Mouse (Mus musculus) spleen, adult 2 months (tissue): ENCODE data around the gene Zfp473.

Experiments
- CTCF ChIP-seq: fragments of 200-500 bp; IDR thresholded peaks from 2 replicates; pipeline ENCODE4 v1.5.1; 2011; ENCODE audit warnings: mild to moderate bottlenecking, inconsistent platforms; ENCODE audit not compliant: insufficient read depth, insufficient read length, insufficient replicate concordance; ENCODE audit errors: extremely low read depth
- POLR2A ChIP-seq: fragments of 200-500 bp; IDR thresholded peaks from 2 replicates; pipeline ENCODE4 v1.6.1; 2011; ENCODE audit warnings: low read depth, low read length, inconsistent platforms

DNA sequence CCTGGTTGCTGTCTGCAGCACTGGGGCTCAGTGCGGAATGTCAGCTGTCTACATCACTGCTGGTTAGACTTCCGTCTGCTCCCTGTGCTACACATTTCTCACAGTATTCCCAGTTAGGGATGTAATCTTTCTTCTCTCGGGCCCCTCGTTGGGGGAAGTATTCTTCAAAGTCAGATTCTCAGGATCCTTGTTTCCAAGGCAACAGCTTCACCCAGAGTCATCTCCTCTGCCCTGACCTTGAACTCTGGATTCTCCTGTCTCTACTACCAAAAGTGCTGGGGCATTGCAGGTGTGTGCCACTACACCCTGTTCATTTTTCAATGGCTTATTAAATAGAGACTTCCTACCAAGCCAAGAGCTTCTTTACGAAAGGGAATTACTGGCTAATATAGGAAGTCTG lies 23.7 kb downstream of the Zfp473 start:
- TF ChIP-seq CTCF, result no peak
- TF ChIP-seq POLR2A, result no peak
